Mouse (Mus musculus) brown adipose tissue, adult 24 weeks (tissue): ENCODE data around the gene Chpf. TPM values are rescaled to one million over a fixed set of nuclear protein-coding genes. Genes with fewer than 3 reads are reported as not detected.

ENCODE experiments used
- H3K27ac ChIP-seq: fragments of 200-500 bp; replicated peaks from 2 replicates; pipeline ENCODE4 v1.5.1; 2012; ENCODE audit warnings: low read depth, mild to moderate bottlenecking, low read length
- H3K4me1 ChIP-seq: fragments of 200-500 bp; 2 replicates; pipeline ENCODE4 v1.6.1; 2012; ENCODE audit warnings: low read length, mixed read lengths; ENCODE audit not compliant: control insufficient read depth, insufficient read depth, insufficient read length
- H3K4me3 ChIP-seq: fragments of 200-500 bp; 2 replicates; pipeline ENCODE4 v1.5.1; 2012; ENCODE audit warnings: low read depth, mild to moderate bottlenecking, low read length, moderate library complexity; ENCODE audit not compliant: insufficient read depth
- polyA plus RNA-seq: library from polyadenylated mRNA; stranded (reverse); fragments of >200 nt; gene quantifications from 2 replicates; pipeline ENCODE4 v1.2.4, GENCODE M21; 2012; ENCODE audit not compliant: missing spikeins, insufficient read depth, insufficient read length

The Chpf gene
- polyA plus RNA-seq, 1 experiment: 5.8 TPM

DNA sequence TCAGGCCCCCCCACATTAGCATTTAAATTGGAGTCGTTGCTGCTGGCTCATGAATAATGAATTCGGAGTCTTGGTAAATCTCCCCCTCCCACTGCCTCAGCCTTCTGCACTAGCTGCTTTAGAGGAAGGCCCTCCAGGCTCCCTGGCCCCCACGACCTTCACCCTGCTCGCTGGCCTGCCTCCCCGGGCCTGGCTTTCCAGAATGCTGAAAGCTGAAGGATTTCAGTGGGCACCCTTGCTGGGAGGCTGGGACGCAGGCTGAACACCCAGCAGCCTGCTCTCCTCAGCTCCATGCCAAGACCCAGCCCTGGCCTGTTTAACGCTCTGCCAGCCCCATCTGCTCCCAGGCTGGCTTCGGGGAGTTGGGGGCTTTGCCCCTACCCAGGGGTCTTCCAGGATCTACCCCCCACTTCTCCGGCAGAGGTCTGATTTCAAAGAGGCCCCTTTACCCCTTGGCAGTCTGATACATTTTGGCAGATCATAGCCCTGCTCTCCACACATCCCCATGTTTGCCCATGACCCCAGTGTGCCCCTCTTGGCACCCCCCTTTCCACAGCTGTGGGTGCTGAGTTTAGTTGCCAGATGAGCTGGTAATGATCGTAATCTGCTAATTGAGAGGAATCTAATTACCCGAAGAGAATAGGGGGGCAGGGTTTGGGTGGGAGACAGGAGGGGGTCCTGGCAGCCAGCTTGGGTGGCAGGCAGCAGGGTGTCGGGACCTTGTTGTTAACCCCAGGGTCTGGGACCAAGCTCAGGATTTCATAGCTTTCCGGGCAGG is 35.7 kb downstream of the Chpf start:
- no peak overlapping the region for H3K27ac ChIP-seq
- H3K4me3 ChIP-seq: no peak overlapping the region
- no peaks in the 10 kb centered on the region for H3K4me1 ChIP-seq

DNA sequence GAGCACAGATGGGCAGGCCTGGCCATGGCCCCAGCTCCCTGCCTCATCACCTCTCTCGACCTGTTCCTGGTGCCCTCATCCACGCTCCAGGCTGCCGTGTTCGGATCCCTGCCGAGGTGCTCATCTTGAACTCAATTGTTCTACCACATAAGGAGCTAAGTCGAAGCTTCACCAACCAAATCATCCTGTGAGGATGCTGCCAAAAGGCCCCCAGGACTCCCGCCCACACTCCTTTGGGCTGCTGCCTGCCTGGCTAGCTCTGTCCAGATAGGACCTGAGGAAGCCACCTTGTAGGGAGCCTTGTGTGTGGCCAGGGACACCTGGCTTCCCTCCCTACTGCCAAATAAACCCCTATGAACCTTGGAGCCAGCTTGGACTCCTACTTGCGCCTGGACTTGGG is 36.3 kb downstream of the Chpf start:
- Histone ChIP-seq H3K4me1 (no peaks in the 10 kb centered on the region), H3K4me3 (no peak overlapping the region), H3K27ac (no peak overlapping the region)

DNA sequence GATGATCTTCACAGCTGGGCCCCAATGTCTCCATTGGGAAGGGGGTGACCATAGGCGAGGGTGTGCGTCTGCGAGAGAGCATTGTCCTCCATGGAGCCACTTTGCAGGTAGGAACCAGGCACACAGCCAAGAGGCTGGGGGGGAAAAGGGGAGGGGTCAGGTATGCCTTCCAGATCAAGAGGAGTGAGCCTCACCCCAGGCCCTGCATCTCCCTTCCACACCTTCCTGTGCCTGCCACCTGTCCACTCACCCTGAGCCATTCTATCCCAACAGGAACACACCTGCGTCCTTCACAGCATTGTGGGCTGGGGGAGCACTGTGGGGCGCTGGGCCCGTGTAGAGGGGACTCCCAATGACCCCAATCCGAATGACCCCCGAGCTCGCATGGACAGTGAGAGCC is 36.9 kb downstream of the Chpf start:
- Histone ChIP-seq H3K4me3 (no peak overlapping the region), H3K27ac (no peak overlapping the region)

DNA sequence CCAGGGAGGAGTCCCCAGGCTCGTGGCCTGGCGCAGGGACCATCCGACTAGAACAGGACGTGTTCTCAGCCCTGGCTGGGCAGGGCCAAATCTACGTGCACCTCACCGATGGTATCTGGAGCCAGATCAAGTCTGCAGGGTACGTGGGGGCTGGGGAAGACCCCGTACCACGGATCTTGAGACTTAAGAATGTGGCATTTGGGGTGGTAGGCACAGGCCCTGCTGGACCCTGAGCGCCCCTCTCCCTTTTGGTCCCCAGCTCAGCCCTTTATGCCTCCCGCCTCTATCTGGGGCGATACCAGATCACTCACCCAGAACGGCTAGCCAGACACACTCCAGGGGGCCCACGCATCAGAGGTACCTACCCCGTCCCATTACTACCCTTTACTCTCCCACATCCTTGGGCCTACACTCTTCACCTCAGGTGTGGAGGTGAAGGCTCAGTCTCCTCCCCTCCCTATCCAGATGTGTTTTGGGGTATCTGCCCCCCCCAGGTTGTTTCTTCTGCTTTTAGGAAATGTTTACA is 37.6 kb downstream of the Chpf start:
- Histone ChIP-seq H3K27ac (no peak overlapping the region), H3K4me3 (no peak overlapping the region), H3K4me1 (no peaks in the 10 kb centered on the region; the same call in 1 of the 2 replicates)

More for the DNA sequence above, 36.9 kb downstream of the Chpf start:
- H3K4me1 ChIP-seq: no peaks in the 10 kb centered on the region

DNA sequence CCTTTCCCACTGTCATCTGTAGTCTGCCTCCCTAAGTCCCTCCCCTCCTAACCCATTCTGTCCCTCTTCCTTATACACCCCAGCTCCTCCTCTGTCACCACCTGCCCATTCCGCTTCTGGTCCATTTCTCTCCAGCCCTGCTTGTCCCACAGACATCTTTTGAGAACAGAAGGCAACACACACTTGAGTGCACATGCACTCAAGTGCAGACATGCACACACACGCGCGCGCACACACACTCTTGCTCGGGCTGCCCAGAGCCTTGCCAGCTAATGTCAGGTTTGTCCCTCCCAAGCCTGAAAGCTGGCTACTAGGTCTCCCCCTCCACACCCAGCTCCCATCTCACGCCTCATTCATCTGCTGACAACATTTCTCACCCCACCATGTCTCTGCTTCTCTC is 38.4 kb downstream of the Chpf start:
- H3K27ac ChIP-seq: no peak overlapping the region
- no peak overlapping the region for H3K4me3 ChIP-seq
- peaks cover 2% of the 10 kb centered on the region; the same call in 1 of the 2 replicates for H3K4me1 ChIP-seq

DNA sequence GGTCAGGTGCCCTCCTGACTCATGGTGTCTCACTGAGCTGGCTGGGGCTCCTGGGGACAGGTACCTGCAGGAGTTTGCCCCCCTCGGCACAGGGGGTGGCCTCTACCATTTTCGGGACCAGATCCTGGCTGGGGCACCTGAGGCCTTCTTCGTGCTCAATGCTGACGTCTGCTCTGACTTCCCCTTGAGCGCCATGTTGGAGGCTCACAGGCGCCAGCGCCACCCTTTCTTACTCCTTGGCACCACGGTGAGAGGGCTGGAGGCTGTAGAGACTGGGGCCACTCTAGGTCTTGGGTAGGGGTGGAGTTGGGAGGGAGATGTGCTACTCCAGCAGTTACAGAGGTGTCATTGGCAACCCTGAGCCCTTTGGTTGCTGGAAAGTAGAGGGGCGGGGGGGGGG is 40.3 kb downstream of the Chpf start:
- H3K4me3 ChIP-seq: no peak overlapping the region
- no peak overlapping the region for H3K27ac ChIP-seq
- peaks cover 2% of the 10 kb centered on the region; the same call in 1 of the 2 replicates for H3K4me1 ChIP-seq

DNA sequence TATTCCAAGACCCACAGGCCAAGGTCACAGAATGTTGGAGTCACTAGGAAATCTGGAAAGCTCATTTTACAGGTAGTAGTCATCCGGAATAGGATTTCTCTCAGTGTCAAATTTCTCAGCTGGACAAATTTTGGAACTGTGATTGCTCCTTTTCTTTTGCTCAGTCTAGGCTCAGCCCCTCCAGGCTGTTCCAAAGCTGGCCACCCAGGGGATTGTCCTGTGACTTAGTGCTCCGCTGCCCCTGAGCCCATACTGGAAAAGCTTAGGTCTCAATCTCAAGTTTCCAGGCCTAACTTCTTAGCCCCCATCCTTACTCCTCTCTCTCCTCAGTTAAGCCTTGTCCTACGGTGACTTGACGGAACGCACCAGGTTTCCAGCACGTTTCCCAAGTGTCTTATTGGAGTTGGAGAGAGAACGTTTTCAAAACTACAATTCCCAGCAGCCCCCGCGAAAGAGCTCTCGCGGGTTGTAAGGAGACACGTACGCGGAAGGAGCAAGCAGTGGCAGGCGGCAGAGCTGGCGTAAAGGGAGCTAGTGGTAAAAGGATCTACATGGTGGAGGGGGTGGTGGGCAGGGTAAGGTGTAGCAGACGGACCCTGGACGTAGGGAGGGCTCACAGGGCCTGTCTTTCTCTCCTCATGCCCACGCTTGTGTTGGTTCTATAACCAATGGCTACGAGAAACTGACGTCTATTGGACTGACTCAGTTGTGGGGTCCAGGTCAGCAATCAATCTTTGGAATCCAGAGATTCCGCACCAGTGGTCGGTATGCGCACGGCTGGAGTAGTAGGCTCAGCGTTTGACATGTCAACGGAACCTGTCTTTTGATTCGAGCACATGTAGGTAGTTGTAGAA is 43.4 kb downstream of the Chpf start, which contains the start of gene Gmppa:
TSS of gene Gmppa (plus strand) at position 456 of the 854 bp plus-strand sequence.
- H3K27ac ChIP-seq: peak within 1 kb of the TSS; percentile 45
- H3K4me1 ChIP-seq: peaks cover 2% of the 10 kb centered on the region; the same call in 1 of the 2 replicates
- peak within 1 kb of the TSS; percentile 72 for H3K4me3 ChIP-seq

DNA sequence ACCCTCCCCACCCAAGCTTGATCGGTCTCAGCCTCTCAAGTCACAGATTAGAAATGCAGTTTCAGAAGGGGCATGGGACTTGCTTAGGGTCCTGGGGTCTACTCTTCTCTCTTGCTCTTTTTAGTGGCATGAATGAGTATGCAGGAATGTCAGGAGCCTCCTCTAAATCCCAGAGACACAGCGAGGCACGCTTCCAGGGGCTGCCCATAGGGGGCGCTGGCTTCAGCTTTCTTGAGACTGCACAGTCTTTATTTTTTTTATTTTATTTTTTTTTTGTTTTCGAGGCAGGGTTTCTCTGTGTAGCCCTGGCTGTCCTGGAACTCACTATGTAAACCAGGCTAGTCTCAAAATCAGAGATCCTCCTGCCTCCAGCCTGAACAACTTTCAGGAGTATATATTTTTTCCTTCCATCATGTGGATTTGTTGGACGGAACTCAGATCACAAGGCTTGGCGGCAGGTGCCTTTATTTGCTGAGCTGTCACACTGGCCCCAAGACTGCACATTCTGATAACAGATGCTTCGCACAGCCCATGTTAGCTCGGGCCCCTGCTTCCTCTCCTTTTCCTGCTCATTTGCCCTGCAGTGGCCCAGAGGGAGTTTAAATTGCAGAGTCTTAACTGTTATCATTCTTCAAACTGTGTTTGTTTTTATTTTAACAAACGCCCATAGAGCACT is 53.2 kb downstream of the Chpf start:
- Histone ChIP-seq H3K4me3 (no peak overlapping the region), H3K4me1 (no peaks in the 10 kb centered on the region), H3K27ac (no peak overlapping the region)

Other genes starting within 250 kb of the Chpf start
- not detected in 2 replicates for gene A630095N17Rik, start 247.2 kb downstream of the Chpf start, polyA plus RNA-seq
- gene Dnajb2, start 242.9 kb downstream of the Chpf start, polyA plus RNA-seq: 39.6 and 65.4 TPM in 2 replicates
- gene Ptprn, start 214.8 kb downstream of the Chpf start, polyA plus RNA-seq: not detected in 2 replicates
- gene Resp18, start 200.9 kb downstream of the Chpf start, polyA plus RNA-seq: not detected in 2 replicates
- 72.6 and 86.4 TPM in 2 replicates for gene Dnpep, start 161.3 kb downstream of the Chpf start, polyA plus RNA-seq
- gene Des, start 119.0 kb downstream of the Chpf start, polyA plus RNA-seq: 68.8 and 75.5 TPM in 2 replicates
- gene Speg, start 104.0 kb downstream of the Chpf start, polyA plus RNA-seq: 5.7 and 11.3 TPM in 2 replicates
- gene Gmppa, start 43.4 kb downstream of the Chpf start, polyA plus RNA-seq: 31.6 and 47.1 TPM in 2 replicates
- gene Asic4, start 28.9 kb downstream of the Chpf start, polyA plus RNA-seq: not detected in 2 replicates
- gene Tmem198, start 225 bp upstream of the Chpf start, polyA plus RNA-seq: not detected in 2 replicates
- gene Obsl1, start 27.1 kb upstream of the Chpf start, polyA plus RNA-seq: 0.87 and 4.5 TPM in 2 replicates
- gene Inha, start 27.8 kb upstream of the Chpf start, polyA plus RNA-seq: not detected in 2 replicates
- 3.7 and 5.2 TPM in 2 replicates for gene Stk11ip, start 42.2 kb upstream of the Chpf start, polyA plus RNA-seq
- 2.3 and 3.3 TPM in 2 replicates for gene Slc4a3, start 67.0 kb upstream of the Chpf start, polyA plus RNA-seq